In the genomic region with DNA sequence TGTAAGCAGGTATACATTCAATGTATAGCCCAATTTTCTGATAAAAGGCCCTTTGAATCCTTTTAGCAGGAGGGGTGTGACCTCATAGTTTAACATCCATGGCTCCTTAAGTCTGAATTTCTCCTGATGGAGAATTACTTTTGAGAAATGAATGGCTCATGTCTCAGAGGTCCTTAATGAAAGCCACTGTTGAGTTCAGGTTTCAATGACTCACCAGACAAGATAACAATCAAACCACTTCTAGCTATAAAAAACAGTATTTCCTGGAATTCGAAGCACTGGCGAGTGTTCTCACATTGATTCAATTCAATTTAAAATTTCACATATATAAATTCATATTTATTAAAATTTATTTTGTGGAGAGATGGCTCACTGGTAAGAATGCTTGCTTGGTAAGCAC, we compare ENCODE assay signal across 21 mouse cellular contexts. TPM values are rescaled to one million over a fixed set of nuclear protein-coding genes. Genes with fewer than 3 reads are reported as not detected.
"Had no signal": no experiment of that assay in that cellular context is flagged by ENCODE, and none has a peak within 500 bp of the region (broad histone marks: within the 10 kb centered on the region; RNA-seq: fewer than 3 reads in every experiment).

No protein-coding gene starts in this region.

- H3K4me3 ChIP-seq: limb, embryonic 10.5 days; limb, embryonic 13.5 days; liver, embryonic 12.5 days; liver, embryonic 15.5 days; lung, embryonic 15.5 days; megakaryocyte, embryonic 14.5 days; midbrain, embryonic 15.5 days; neural tube, embryonic 13.5 days; stomach, embryonic 15.5 days had no signal

- H3K36me3 ChIP-seq: limb, embryonic 10.5 days; limb, embryonic 13.5 days; liver, embryonic 12.5 days; liver, embryonic 15.5 days; lung, embryonic 15.5 days; midbrain, embryonic 15.5 days; neural tube, embryonic 13.5 days; stomach, embryonic 15.5 days had no signal

- H3K4me2 ChIP-seq: limb, embryonic 13.5 days; liver, embryonic 12.5 days; liver, embryonic 15.5 days; lung, embryonic 15.5 days; midbrain, embryonic 11.5 days; midbrain, embryonic 15.5 days; neural tube, embryonic 13.5 days; stomach, embryonic 15.5 days had no signal

- H3K9me3 ChIP-seq: limb, embryonic 10.5 days; limb, embryonic 13.5 days; liver, embryonic 12.5 days; liver, embryonic 15.5 days; lung, embryonic 15.5 days; midbrain, embryonic 15.5 days; neural tube, embryonic 13.5 days; stomach, embryonic 15.5 days had no signal

- H3K27ac ChIP-seq: limb, embryonic 10.5 days; limb, embryonic 13.5 days; liver, embryonic 12.5 days; liver, embryonic 15.5 days; lung, embryonic 15.5 days; midbrain, embryonic 15.5 days; neural tube, embryonic 13.5 days; stomach, embryonic 15.5 days had no signal

- H3K27me3 ChIP-seq: limb, embryonic 13.5 days; liver, embryonic 12.5 days; liver, embryonic 15.5 days; lung, embryonic 15.5 days; megakaryocyte, embryonic 14.5 days; midbrain, embryonic 15.5 days; neural tube, embryonic 13.5 days; stomach, embryonic 15.5 days had no signal

- H3K4me1 ChIP-seq: liver, embryonic 15.5 days; lung, embryonic 15.5 days; stomach, embryonic 15.5 days had no signal

- ATAC-seq: liver, embryonic 12.5 days; midbrain, embryonic 15.5 days had no signal

- DNase-seq: kidney, postnatal 14 days; kidney, postnatal 4 days; layer of hippocampus, adult 9-11 months; liver; lung, adult 18-20 months; lung, postnatal 10 days; lung, postnatal 36 days; retina, postnatal 1 day; right cerebral cortex, postnatal 25 days; spleen, adult 18-20 months; thymus, postnatal 25 days had no signal

- H3K9ac ChIP-seq: limb, embryonic 13.5 days; liver, embryonic 12.5 days; liver, embryonic 15.5 days; lung, embryonic 15.5 days; midbrain, embryonic 15.5 days; neural tube, embryonic 13.5 days; stomach, embryonic 15.5 days had no signal

RNA-seq across cellular contexts. Expression of a gene that starts 36.5 kb away (rescaled TPM):
- polyA plus RNA-seq: limb, embryonic 10.5 days; midbrain, embryonic 11.5 days; neural tube, embryonic 13.5 days had no signal
